Mouse (Mus musculus) gastrocnemius, adult 2 months (tissue): ENCODE results near the gene Trim69. TPM values are rescaled to one million over a fixed set of nuclear protein-coding genes. Genes with fewer than 3 reads are reported as not detected.

Source experiments
- DNase-seq: peaks from one replicate; pipeline ENCODE4 v3.0.0; 2022
- H3K27ac ChIP-seq: fragments of 200-600 bp; 2 replicates; pipeline ENCODE4 v1.8.1; 2022; ENCODE audit warnings: mild to moderate bottlenecking
- H3K4me3 ChIP-seq: fragments of 200-600 bp; 2 replicates; pipeline ENCODE4 v1.8.1; 2022; ENCODE audit warnings: mild to moderate bottlenecking, moderate library complexity
- CTCF ChIP-seq: fragments of 200-600 bp; IDR thresholded peaks from 2 replicates; pipeline ENCODE4 v1.8.1; 2022; ENCODE audit warnings: antibody characterized with exemption, mild to moderate bottlenecking, moderate library complexity
- intact Hi-C: fragments of 180-260 bp; cut with DNase I; formaldehyde crosslinking; loops from one replicate; pipeline ENCODE4 v1.15.1; 2025
- total RNA-seq, 2 experiments: library from RNA; stranded (reverse); gene quantifications; 2 replicates each; pipeline ENCODE4 v1.2.3; 2021

The Trim69 gene
- total RNA-seq, 2 experiments from 2014 or later = not detected

DNA sequence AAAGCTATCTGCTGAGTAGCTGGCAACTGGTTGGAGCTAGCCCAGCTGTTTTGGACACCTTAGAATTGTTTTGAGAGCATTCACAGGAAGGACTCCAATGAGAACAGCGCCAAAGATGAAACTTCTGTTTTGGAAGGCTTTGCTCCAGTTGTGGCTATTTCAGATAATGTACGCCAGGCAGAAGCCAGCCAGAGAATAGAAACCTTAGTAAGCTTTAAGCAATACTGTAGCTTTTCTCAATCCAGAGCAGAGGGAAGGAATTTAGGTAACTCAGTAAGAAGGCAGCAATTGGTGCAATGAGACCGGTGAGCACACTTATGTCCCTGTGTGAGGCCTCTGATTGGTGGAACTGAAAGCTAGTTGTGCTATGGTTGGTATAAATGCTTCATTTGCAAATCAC is 17.4 kb upstream of the Trim69 start:
- intact Hi-C loops = no loop called here
- TF ChIP-seq CTCF = no peak
- H3K4me3 ChIP-seq = no peak overlapping the region
- no peak overlapping the region for H3K27ac ChIP-seq
- DNase-seq = no peak

DNA sequence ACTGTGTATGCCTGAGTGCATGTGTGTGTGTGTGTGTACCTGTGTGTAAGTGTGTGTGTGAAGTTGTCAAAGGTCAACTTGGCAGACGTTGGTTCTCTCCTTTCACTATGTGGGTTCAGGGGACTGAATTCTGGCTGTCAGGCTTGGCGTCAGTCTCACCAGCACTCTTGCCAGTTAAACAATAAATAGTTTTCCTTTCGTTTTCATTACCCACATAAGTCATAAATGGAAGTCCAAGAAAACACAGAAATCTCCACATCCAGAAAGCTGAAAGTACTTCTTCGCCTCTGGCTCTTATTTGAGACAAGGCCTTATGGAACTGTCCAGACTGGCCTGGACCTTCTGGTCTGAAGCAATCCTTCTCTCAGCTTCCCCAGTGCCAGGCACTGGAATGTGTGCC is 14.7 kb upstream of the Trim69 start:
- no peak for DNase-seq
- intact Hi-C loops = no loop called here
- Histone ChIP-seq H3K27ac (no peak overlapping the region), H3K4me3 (no peak overlapping the region)
- TF ChIP-seq CTCF = no peak

DNA sequence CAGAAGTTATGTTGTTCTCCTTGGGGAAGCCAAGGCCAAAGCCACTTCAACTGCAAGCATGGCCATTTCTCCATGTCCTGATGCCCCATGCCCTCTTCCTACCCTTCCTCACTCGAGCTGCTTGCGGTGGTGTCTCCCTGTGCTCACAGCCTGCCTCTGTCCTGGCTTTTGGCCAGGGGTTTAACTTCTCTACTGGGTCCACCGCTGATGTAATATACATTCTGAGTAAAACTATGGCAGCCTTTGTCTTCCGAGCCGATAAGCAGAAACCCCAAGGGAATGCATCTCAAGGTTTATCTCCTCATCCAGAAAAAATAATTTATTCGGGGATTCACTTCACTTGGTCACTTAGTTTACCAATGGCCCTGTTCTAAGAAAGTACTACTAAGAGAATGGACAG is 13.8 kb upstream of the Trim69 start:
- DNase-seq = peak; percentile 35
- peak overlapping the region; percentile 96 for H3K27ac ChIP-seq
- intact Hi-C loops = no loop called here
- peak overlapping the region; percentile 83 for H3K4me3 ChIP-seq
- no peak for TF ChIP-seq CTCF

DNA sequence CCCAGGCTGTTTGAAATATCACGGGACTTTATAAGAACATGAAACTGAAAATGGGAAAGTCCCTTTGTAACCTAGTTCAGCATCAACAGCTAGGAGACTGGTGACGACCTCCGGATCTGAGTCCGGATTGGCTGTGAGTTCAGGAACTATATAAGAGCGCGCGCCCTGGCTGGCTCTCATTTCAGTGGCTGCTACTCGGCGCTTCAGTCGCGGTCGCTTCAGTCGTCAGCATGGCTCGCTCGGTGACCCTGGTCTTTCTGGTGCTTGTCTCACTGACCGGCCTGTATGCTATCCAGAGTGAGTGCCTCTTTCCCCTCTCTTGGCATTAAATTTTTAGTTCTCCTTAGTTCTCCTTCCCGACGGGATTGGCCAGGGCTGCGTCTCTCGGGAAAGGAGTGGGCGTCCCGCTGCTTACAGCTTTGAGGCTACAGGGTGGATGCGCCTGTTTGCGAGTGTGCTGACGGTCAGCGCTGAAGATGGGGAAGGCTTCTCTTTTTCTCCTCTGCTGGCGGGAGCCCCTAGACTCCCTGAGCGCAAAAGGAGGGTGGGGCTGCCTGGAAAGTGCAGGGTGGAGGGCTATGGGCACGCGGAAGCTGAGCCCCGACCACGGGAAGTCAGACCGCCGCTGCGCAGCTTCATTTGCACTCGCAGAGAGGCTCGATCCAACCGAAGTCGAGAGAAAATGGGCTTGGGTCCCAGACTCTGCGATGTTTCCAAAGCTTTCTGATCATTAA is 12.8 kb upstream of the Trim69 start, which contains the start of gene B2m:
Gene B2m (plus strand): TSS at position 179 of the 734 bp plus-strand sequence.
- Histone ChIP-seq H3K27ac (peak within 1 kb of the TSS; percentile 96), H3K4me3 (peak within 1 kb of the TSS; percentile 83)
- DNase-seq = peak; percentile 95
- intact Hi-C loops = loop anchor here (1.0 kb wide), 1 partner anchor 29 kb away; the partner anchor contains the start of gene Spg11
- no peak for TF ChIP-seq CTCF

DNA sequence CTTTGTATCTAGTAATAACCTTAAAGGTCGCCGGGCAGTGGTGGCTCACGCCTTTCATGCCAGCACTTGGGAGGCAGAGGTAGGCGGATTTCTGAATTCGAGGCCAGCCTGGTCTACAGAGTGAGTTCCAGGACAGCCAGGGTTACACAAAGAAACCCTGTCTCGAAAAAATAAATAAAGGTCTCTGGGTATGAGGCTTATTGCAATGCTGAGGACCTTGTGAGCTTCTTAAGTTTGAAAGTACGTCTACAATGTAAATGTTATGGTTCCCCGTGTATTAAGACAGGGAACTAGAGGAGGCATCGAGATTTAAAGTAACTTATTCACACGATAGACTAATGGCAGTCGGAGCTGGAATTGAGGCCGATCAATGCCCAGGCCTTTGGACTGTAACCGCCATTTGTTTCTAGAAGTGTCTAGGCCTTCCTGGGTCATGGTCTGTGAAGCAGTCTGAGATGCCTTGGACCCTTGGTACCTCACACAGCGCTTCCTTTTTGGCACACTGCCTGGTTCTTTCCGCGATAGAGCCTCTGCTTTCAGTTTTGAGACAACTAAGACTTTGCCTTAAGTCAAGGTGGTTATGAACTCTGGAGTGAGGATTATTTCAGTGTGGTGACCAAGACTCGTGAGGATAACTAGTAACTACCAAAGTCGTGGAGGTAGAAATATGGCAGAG is 12.1 kb upstream of the Trim69 start:
- Histone ChIP-seq H3K4me3 (peak overlapping the region; percentile 83), H3K27ac (peak overlapping the region; percentile 96)
- intact Hi-C loops = loop anchor here (1.0 kb wide), 1 partner anchor 30 kb away; the partner anchor contains the start of gene Spg11
- DNase-seq = peak; percentile 72
- no peak for TF ChIP-seq CTCF

DNA sequence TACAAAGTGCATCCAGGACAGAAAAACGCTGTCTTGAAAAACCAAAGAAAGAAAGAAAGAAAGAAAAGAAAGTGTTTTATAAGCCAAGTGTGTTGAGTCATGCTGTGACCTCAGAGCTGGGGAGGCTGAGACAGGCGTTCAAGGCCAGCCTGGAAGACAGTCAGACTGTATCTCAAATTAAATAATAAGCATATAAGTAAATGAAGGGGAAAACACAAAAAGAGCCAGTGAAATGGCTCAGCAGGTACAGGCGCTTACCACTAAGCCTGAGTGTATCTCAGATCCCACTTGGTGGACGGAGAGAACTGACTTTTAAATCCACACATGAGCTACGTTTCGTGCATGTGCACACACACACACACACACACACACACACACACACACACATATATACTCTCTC is 11.2 kb upstream of the Trim69 start:
- intact Hi-C loops = no loop called here
- Histone ChIP-seq H3K4me3 (peak overlapping the region; percentile 83), H3K27ac (no peak overlapping the region; the same call in 1 of the 2 replicates)
- no peak for TF ChIP-seq CTCF
- no peak for DNase-seq

DNA sequence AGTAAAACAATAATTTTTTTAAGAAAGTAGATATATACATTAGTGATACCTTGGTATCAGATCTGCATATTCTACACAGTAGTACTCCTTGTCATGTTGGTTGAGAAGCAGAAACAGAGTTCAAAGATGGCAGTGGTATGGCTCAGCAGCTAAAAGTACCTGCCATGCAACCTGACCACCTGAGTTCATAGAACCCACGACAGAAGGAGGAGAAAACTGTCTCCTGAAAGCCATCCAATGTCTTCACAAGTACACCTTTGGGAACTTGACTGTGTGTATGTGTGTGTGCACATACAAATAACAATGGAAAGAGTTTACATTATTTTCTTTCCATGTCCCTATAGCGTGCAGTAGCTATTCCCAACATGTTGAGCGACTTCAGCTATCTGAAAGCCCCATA is 10.8 kb upstream of the Trim69 start:
- Histone ChIP-seq H3K27ac (no peak overlapping the region), H3K4me3 (peak overlapping the region; percentile 83)
- no peak for DNase-seq
- intact Hi-C loops = no loop called here
- TF ChIP-seq CTCF = no peak

DNA sequence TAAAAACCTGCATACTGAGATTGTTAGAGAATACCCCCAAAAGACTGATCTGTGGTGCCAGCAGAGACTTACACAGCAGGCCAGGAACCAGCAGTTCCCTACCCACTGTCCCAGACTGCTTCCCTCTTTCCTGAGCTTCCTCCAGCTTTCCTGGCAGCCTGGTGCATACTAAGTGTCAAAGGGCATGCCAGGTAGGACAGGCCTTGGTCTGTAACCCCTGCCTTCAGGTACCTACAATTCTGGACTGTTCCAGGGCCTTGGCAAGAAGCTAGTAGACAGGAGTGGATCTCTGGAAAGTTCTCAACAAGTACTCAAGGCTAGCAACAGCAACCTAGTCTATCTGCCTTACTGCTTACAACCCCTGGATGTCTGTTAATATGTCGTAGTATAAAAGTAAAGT is 9.3 kb upstream of the Trim69 start:
- H3K4me3 ChIP-seq = no peak overlapping the region
- no peak for DNase-seq
- no peak for TF ChIP-seq CTCF
- no peak overlapping the region for H3K27ac ChIP-seq
- intact Hi-C loops = no loop called here

DNA sequence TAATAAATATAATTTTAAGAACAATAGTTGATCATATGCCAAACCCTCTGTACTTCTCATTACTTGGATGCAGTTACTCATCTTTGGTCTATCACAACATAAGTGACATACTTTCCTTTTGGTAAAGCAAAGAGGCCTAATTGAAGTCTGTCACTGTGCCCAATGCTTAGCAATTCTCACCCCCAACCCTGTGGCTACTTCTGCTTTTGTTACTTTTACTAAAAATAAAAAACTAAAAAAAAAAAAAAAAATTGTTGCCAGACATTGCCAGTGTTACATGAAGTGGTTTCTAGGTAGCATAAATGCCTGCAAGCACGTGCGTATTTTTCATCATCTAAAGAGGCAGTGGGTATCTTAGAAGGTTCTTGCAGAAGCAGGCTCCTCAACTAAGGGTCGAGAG is 7.7 kb upstream of the Trim69 start:
- intact Hi-C loops = no loop called here
- DNase-seq = no peak
- no peak for TF ChIP-seq CTCF

DNA sequence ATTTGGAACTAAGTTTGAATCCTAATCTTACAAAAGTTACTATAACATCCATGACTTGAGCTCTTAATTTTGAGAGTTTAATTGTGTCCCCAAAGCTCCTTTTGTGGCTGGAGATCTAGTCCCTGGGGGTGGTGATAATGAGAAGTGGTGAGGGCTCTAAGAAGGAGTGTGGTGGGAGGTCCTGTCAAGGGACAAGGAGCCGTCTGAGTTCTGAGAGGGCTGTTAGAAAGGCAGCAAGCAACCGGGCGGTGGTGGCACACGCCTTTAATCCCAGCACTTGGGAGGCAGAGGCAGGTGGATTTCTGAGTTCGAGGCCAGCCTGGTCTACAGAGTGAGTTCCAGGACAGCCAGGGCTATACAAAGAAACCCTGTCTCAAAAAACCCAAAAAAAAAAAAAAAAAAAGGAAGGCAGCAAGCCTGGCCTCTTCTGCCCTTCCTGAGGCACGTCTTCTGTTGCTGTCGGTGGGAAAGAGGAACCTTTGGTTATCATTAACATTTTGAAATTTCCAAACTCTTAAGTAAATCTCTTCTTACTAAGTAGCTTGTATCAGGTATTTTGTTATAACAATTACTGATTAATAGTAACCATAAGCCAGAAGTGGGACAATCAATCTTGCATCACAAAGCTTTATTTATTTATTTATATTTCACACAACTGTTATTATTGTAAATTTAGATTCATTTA is 6.7 kb upstream of the Trim69 start:
- H3K4me3 ChIP-seq = no peak overlapping the region
- no peak for DNase-seq

More for the DNA sequence above, 7.7 kb upstream of the Trim69 start:
- Histone ChIP-seq H3K27ac (no peak overlapping the region), H3K4me3 (no peak overlapping the region)

DNA sequence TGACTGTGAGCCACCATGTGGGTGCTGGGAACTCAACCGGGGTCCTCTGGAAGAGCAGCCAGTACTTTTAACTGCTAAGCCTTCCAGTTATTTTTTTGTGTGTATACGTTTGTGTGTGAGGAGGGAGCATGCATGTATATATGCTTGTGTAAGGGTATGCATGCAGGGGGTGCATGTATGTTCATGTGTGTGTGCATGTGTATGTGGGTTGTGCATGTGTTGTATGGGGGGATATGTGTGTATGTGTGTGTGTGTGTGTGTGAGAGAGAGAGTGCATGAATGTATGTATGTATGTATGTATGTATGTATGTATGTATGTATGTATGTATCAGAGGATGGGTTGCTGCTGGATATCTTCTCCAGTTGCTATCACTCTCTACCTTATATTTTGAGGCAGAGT is 6.0 kb upstream of the Trim69 start:
- H3K27ac ChIP-seq = no peak overlapping the region
- H3K4me3 ChIP-seq = no peak overlapping the region
- no peak for TF ChIP-seq CTCF
- no peak for DNase-seq
- intact Hi-C loops = no loop called here

More for the DNA sequence above, 6.7 kb upstream of the Trim69 start:
- TF ChIP-seq CTCF = no peak
- H3K27ac ChIP-seq = no peak overlapping the region
- intact Hi-C loops = no loop called here

DNA sequence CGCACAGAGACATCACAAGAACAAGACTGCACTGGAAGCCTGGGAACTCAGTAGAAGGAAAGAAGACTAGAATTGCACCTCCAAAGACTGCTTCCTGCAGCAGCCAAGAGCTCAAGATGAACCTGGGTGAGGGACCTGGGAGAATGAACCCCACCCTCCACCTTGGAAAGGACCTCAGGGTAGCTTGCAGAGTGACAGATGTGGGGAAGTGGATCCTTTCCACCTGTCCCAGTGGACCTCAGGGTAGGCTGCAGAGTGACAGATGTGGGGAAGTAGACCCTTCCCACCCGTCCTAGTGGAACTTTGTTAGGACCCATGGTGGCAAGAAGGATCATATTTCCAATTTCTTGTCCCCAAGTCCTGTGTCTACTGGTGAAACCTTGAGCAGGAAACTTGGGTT is 5.2 kb upstream of the Trim69 start:
- intact Hi-C loops = no loop called here
- no peak overlapping the region for H3K4me3 ChIP-seq
- H3K27ac ChIP-seq = no peak overlapping the region
- no peak for TF ChIP-seq CTCF
- DNase-seq = no peak
